Mouse (Mus musculus): ENCODE measurements around the gene Pcna.

DNA sequence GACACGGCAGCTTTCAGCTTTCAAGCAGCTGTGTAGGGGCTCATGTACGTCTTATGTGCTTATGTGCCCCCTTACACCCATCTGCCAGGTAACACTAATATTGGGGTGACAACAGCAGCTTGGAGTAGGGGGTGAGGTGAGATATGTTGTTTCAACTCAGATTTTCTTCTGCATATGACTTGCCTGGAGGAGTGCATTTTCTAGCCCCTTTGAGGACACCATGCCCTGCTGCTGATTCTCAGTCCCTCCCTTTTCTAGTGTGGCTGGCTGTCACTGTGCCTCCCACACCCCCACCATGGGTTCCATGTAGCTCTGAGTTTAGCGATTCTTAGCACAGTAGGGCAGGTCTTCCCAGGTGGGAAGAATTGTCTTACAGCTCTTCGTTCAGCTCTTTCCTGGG lies 48.3 kb upstream of the Pcna start:
- TF ChIP-seq POLR2A (IDR thresholded peaks at IDR 0.05; ENCODE audit: low read depth, low read length) (no peak), CTCF (IDR thresholded peaks at IDR 0.05; ENCODE audit: extremely low read depth, insufficient read depth, insufficient read length, insufficient replicate concordance) (no peak)
